Mouse (Mus musculus) testis, adult 2 months (tissue): ENCODE data around the gene Rac2.

Experiments used
- CTCF ChIP-seq: fragments of 200-500 bp; IDR thresholded peaks from 2 replicates; pipeline ENCODE4 v1.5.1; 2012; ENCODE audit warnings: low read depth, mild to moderate bottlenecking, inconsistent platforms, low read length, moderate library complexity; ENCODE audit not compliant: control insufficient read depth, insufficient read depth, insufficient replicate concordance
- POLR2A ChIP-seq: fragments of 200-500 bp; IDR thresholded peaks from 2 replicates; pipeline ENCODE4 v1.6.1; 2012; ENCODE audit warnings: low read depth, mild to moderate bottlenecking, inconsistent platforms, low read length, moderate library complexity; ENCODE audit not compliant: control insufficient read depth

GRCm38 (mm10) chr15:78606059-78606458, 33.5 kb upstream of the Rac2 start:
- TF ChIP-seq POLR2A = no peak
- TF ChIP-seq CTCF = no peak
